ENCODE assay signal across 8 mouse cellular contexts in genomic region chr10:116740073-116740472, GRCm38 (mm10).
DNase-seq lines count a peak whose midpoint lies in the region; ATAC-seq and TF ChIP-seq lines count a peak whose summit lies in the region.
"Had no signal": no experiment of that assay in that cellular context is flagged by ENCODE, and none has a peak within 500 bp of the region (broad histone marks: within the 10 kb centered on the region; RNA-seq: fewer than 3 reads in every experiment).

No protein-coding gene starts in this region.

- H3K9me3 ChIP-seq in kidney, postnatal 0 days (replicated peaks; ENCODE audit: low read length), result no peaks in the 10 kb centered on the region
- H3K9me3 ChIP-seq in limb, embryonic 14.5 days (ENCODE audit: control insufficient read depth, low read length), result no peaks in the 10 kb centered on the region
- H3K9me3 ChIP-seq in midbrain, embryonic 11.5 days (ENCODE audit: control insufficient read depth, low read length), result no peaks in the 10 kb centered on the region

- peak; percentile 58 for DNase-seq in kidney, postnatal 0 days (ENCODE audit: low spot score)
- no peak for DNase-seq in kidney, postnatal 25 days
- peak; percentile 89 for DNase-seq in fibroblast of lung, adult 2 months (ENCODE audit: low read depth)
- DNase-seq in limb, embryonic 14.5 days (ENCODE audit: low spot score), result peak; percentile 60
- no peak for DNase-seq in midbrain, embryonic 11.5 days (ENCODE audit: low spot score, missing footprints)
- DNase-seq in thymus, postnatal 36 days, result no peak

- ATAC-seq in kidney, postnatal 0 days (replicated peaks; ENCODE audit: low FRiP score, low read depth), result no peak
- peak; percentile 47 for ATAC-seq in limb, embryonic 14.5 days (ENCODE audit: low FRiP score, low read depth)
- ATAC-seq in midbrain, embryonic 11.5 days (ENCODE audit: low FRiP score), result no peak

- TF ChIP-seq POLR2A in limb, embryonic 14.5 days (IDR thresholded peaks at IDR 0.05; ENCODE audit: borderline replicate concordance, extremely low read depth, insufficient read depth, insufficient read length), result no peak

- no peak for TF ChIP-seq CTCF in kidney, postnatal 0 days (IDR thresholded peaks at IDR 0.05; ENCODE audit: low read depth)

- 0 out of 2 replicates have a peak, but pooled peaks cover 3% of the 10 kb centered on the region for H3K4me1 ChIP-seq in kidney, postnatal 0 days (replicated peaks; ENCODE audit: insufficient read depth, low read length)
- peaks cover 17% of the 10 kb centered on the region for H3K4me1 ChIP-seq in brown adipose tissue, adult 24 weeks (ENCODE audit: control insufficient read depth, insufficient read depth, insufficient read length, low read length)
- peaks cover 16% of the 10 kb centered on the region for H3K4me1 ChIP-seq in limb, embryonic 14.5 days (ENCODE audit: control insufficient read depth, insufficient read depth, low read length)
- no peaks in the 10 kb centered on the region for H3K4me1 ChIP-seq in midbrain, embryonic 11.5 days (ENCODE audit: control insufficient read depth, insufficient read depth, low read length)

- H3K36me3 ChIP-seq in kidney, postnatal 0 days (ENCODE audit: insufficient read depth, low read length), result no peaks in the 10 kb centered on the region
- no peaks in the 10 kb centered on the region for H3K36me3 ChIP-seq in limb, embryonic 14.5 days (ENCODE audit: control insufficient read depth, insufficient read depth, low read length)
- no peaks in the 10 kb centered on the region for H3K36me3 ChIP-seq in midbrain, embryonic 11.5 days (ENCODE audit: control insufficient read depth, insufficient read depth, low read length)

- no peak overlapping the region for H3K9ac ChIP-seq in kidney, postnatal 0 days (ENCODE audit: low read depth, low read length)
- H3K9ac ChIP-seq in limb, embryonic 14.5 days (ENCODE audit: low read depth, low read length, severe bottlenecking), result no peak overlapping the region
- no peak overlapping the region for H3K9ac ChIP-seq in midbrain, embryonic 11.5 days (ENCODE audit: low read length)

- no peaks in the 10 kb centered on the region for H3K27me3 ChIP-seq in kidney, postnatal 0 days (ENCODE audit: insufficient read depth, low read length)
- no peaks in the 10 kb centered on the region for H3K27me3 ChIP-seq in limb, embryonic 14.5 days (ENCODE audit: control insufficient read depth, insufficient read depth, low read length)
- H3K27me3 ChIP-seq in midbrain, embryonic 11.5 days (ENCODE audit: control insufficient read depth, insufficient read depth, low read length), result no peaks in the 10 kb centered on the region

- no peak overlapping the region for H3K27ac ChIP-seq in kidney, postnatal 0 days
- H3K27ac ChIP-seq in brown adipose tissue, adult 24 weeks (replicated peaks; ENCODE audit: low read depth, low read length), result peak overlapping the region; percentile 6
- peak overlapping the region; percentile 64 for H3K27ac ChIP-seq in limb, embryonic 14.5 days (replicated peaks; ENCODE audit: low read depth, low read length)
- H3K27ac ChIP-seq in midbrain, embryonic 11.5 days (ENCODE audit: low read depth, low read length), result no peak overlapping the region
- H3K27ac ChIP-seq: macrophage had no signal

- H3K4me3 ChIP-seq in kidney, postnatal 0 days (replicated peaks; ENCODE audit: low read depth, low read length), result no peak overlapping the region
- no peak overlapping the region for H3K4me3 ChIP-seq in brown adipose tissue, adult 24 weeks (ENCODE audit: insufficient read depth, low read depth, low read length)
- no peak overlapping the region for H3K4me3 ChIP-seq in limb, embryonic 14.5 days (replicated peaks; ENCODE audit: low read length)
- no peak overlapping the region for H3K4me3 ChIP-seq in midbrain, embryonic 11.5 days (ENCODE audit: low read depth, low read length)

- no peak overlapping the region for H3K4me2 ChIP-seq in kidney, postnatal 0 days (ENCODE audit: low read length)
- H3K4me2 ChIP-seq in limb, embryonic 14.5 days (replicated peaks; ENCODE audit: low read depth, low read length, severe bottlenecking), result no peak overlapping the region
- no peak overlapping the region for H3K4me2 ChIP-seq in midbrain, embryonic 11.5 days

- 30% methylated on average over 7 of the region's 7 CpGs for WGBS in kidney, postnatal 0 days
- 52% methylated on average over 7 of the region's 7 CpGs for WGBS in limb, embryonic 14.5 days
- 80% methylated on average over 7 of the region's 7 CpGs for WGBS in midbrain, embryonic 11.5 days

Comparison
In these comparisons a context has a peak if more than half of its experiments do, and no peak if none do; other contexts are left out.
1. DNase-seq: peak in kidney, postnatal 0 days (single experiment), fibroblast of lung, adult 2 months (single experiment) and limb, embryonic 14.5 days (single experiment); none in kidney, postnatal 25 days (0 of 2), midbrain, embryonic 11.5 days (single experiment) and thymus, postnatal 36 days (0 of 2).
2. H3K27ac ChIP-seq: peak in brown adipose tissue, adult 24 weeks (single experiment) and limb, embryonic 14.5 days (single experiment); none in kidney, postnatal 0 days (single experiment) and midbrain, embryonic 11.5 days (single experiment).